Comparison of ENCODE assay signal across 8 mouse cellular contexts in the genomic region with DNA sequence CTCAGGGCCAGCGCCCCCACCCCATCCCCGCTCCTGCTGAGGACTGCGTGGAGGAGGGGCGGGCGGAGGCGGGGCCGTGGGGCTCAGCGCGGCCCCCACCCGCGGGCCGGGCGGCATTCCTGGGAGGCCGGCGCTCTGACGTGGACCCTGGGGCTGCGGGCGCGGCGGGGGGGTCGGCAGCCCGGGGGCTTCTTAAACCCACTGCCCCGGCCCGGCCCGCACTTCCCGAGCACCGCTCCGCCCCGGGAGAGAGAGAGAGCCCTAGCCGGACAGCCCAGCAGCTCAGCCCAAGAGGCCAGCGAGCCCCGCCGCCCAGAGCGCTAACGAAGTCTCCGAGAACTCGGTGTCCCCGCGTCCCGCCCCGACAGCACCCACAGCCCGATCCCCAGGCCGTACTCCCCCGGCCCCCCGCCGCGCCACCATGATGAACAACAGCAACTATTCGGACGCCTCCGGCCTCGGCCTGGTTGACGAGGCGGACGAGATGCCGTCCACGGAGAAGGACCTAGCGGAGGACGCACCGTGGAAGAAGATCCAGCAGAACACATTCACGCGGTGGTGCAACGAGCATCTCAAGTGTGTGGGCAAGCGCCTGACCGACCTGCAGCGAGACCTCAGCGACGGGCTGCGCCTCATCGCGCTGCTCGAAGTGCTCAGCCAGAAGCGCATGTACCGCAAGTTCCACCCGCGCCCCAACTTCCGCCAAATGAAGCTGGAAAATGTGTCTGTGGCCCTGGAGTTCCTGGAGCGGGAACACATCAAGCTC. TPM values are rescaled to one million over a fixed set of nuclear protein-coding genes. Genes with fewer than 3 reads are reported as not detected.
DNase-seq lines count a peak whose midpoint lies in the region; ATAC-seq lines count a peak whose summit lies in the region.

Gene Flnc, plus strand, starts transcription at position 219 of the 766 bp plus-strand sequence.

- H3K4me2 ChIP-seq in hindbrain, embryonic 12.5 days (replicated peaks), result peak within 1 kb of the TSS; percentile 80
- peak within 1 kb of the TSS; percentile 51 for H3K4me2 ChIP-seq in liver, embryonic 16.5 days (ENCODE audit: low read depth, low read length)

- H3K9ac ChIP-seq in hindbrain, embryonic 12.5 days, result peak within 1 kb of the TSS; percentile 60
- H3K9ac ChIP-seq in liver, embryonic 16.5 days (ENCODE audit: low read depth, low read length), result no peak within 1 kb of the TSS; the same call in 1 of the 2 replicates

- H3K9me3 ChIP-seq in hindbrain, embryonic 12.5 days (replicated peaks), result no peaks in the 10 kb centered on the region
- H3K9me3 ChIP-seq in liver, embryonic 16.5 days (replicated peaks; ENCODE audit: control insufficient read depth, low read length), result no peaks in the 10 kb centered on the region

- no peaks in the 10 kb centered on the region for H3K36me3 ChIP-seq in hindbrain, embryonic 12.5 days
- H3K36me3 ChIP-seq in liver, embryonic 16.5 days (ENCODE audit: control insufficient read depth, insufficient read depth), result no peaks in the 10 kb centered on the region

- H3K27ac ChIP-seq in hindbrain, embryonic 12.5 days, result no peak within 1 kb of the TSS
- no peak within 1 kb of the TSS for H3K27ac ChIP-seq in liver, embryonic 16.5 days (ENCODE audit: low read length)

- H3K4me1 ChIP-seq in hindbrain, embryonic 12.5 days, result peaks cover 53% of the 10 kb centered on the region
- H3K4me1 ChIP-seq in liver, embryonic 16.5 days (ENCODE audit: control insufficient read depth, low read depth, low read length), result no peaks in the 10 kb centered on the region; the same call in 1 of the 2 replicates

- H3K4me3 ChIP-seq in hindbrain, embryonic 12.5 days, result peak within 1 kb of the TSS; percentile 47
- peak within 1 kb of the TSS; percentile 44 for H3K4me3 ChIP-seq in liver, embryonic 16.5 days (ENCODE audit: low read depth, low read length)

- WGBS in hindbrain, embryonic 12.5 days, result under 1% methylated on average over 53 of the region's 77 CpGs
- under 1% methylated on average over 73 of the region's 77 CpGs for WGBS in liver, embryonic 16.5 days (ENCODE audit: insufficient replicate concordance)

- no peak for ATAC-seq in hindbrain, embryonic 12.5 days (ENCODE audit: low FRiP score)
- ATAC-seq in liver, embryonic 16.5 days (ENCODE audit: low read depth), result no peak
- no peak for ATAC-seq in inflammation-experienced regulatory T-cells, adult 6 months

- peak; percentile 32 to 38 for DNase-seq in cerebellum, postnatal 25 days
- DNase-seq in cerebellum, adult 11 months, result no peak
- peak; percentile 26 for DNase-seq in adrenal gland, postnatal 25 days
- DNase-seq in gastrocnemius, adult 18-20 months (ENCODE audit: low spot score), result peak; percentile 63
- DNase-seq in ovary, postnatal 36 days (ENCODE audit: low spot score), result peak; percentile 28

- peaks cover 56% of the 10 kb centered on the region for H3K27me3 ChIP-seq in hindbrain, embryonic 12.5 days
- peaks cover 52% of the 10 kb centered on the region for H3K27me3 ChIP-seq in liver, embryonic 16.5 days (ENCODE audit: control insufficient read depth, insufficient read depth, low read depth, low read length)

RNA-seq across cellular contexts. Expression of gene Flnc, which starts in this region (rescaled TPM):
- 1.4 and 1.8 TPM in 2 replicates for total RNA-seq in adrenal gland, postnatal 25 days (2021)
- total RNA-seq in gastrocnemius, adult 18-20 months (2021), result 100 to 1,000 TPM; 349 to 691 TPM
- polyA plus RNA-seq in hindbrain, embryonic 12.5 days (2016; fragmentation: Nextera tagmentation; extraction: Ambion mirVana), result 11.8 and 14.5 TPM in 2 replicates
- polyA plus RNA-seq in liver, embryonic 16.5 days (2015; fragmentation: Nextera tagmentation; extraction: Ambion mirVana), result 0.57 and 1.1 TPM in 2 replicates
- polyA plus RNA-seq in inflammation-experienced regulatory T-cells, adult 6 months (2017; shearing (Covaris generic)), result not detected

Comparison
In these comparisons a context has a peak if more than half of its experiments do, and no peak if none do; other contexts are left out.
1. RNA of gene Flnc (total RNA-seq): 349 to 691 TPM in gastrocnemius, adult 18-20 months; 1.4 to 1.8 TPM in adrenal gland, postnatal 25 days; every median in the first group is over 100 times any median in the second.